Mouse (Mus musculus): ENCODE results near the gene Kndc1. TPM values are rescaled to one million over a fixed set of nuclear protein-coding genes. Genes with fewer than 3 reads are reported as not detected.

Kndc1 gene
- total RNA-seq (2021), result 1 to 10 TPM; 1.6 to 1.7 TPM
- long read RNA-seq, experiment 1, result 0 reads
- long read RNA-seq, experiment 2, partial matches to known transcripts, result 0 of 2 reads
- long read RNA-seq, experiment 2, other reads (novel, unspliced or antisense), result 1 of 2 reads

DNA sequence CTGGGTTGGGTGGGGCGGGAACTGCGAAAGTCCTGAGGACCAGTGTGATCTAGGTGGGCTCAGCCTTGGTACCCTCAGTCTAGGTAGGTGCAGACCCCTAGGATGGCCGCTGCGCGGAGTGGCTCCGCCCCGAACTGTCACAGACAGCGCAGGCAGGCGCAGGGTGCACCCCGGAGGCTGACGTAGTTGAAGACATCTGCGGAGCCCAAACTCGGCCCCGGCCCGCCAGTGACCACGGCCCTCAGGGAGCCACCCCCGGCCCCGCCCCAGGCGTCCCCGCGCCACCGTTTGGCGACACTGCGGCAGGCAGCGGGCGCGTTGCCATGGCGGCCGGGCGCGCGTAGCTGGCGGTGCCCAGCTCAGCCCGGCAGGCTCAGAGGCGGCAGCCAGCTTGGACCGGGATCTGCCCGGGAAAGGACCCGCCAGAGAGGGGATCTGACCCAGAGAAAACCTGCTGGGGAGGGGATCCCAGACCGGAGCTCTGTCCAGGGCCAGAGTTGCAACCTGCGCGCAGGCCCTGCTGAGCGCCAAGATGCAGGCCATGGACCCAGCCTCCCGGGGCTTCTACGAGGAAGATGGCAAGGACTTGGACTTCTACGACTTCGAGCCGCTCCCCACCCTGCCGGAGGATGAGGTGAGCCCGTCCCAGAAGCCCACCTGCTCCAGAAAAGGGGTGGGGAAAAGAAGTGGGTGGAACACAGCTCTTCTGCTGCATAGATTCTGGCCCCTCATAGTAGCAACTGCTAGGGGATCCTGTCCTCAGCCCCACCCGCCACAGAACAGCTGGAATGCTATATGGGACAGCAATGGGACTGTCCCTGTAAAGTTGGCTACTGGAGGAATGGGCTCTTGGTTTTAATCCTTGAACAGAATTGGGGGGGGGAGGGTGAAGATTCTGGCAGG, at the start of gene Kndc1:
TSS of gene Kndc1 (plus strand) at position 42 of the 903 bp plus-strand sequence.
- no peak for DNase-seq (ENCODE audit: low spot score in 2 of 2)

GRCm38 (mm10) chr7:139845101-139845500, 49.4 kb upstream of the Kndc1 start:
- no peak for DNase-seq (ENCODE audit: low spot score in 2 of 2)

DNA sequence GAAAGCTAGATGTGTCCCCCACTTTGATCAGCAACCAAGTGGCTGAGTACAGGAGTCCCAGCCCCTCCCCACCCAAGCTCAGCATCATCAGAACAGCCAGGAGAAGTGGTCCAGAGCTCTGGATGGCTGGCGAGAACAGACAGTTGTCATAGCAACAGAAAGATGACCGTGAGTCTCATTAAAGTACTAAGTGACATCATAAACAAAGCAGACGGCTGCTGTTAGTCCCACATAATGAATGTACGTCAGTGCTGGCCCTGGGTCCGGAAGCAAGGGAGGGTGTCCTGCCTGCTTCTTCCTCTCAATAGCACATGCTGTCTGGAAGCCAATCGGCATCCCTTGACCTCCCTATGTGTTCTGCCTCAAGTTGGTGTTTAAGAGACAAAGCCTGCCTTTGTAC, 44.3 kb upstream of the Kndc1 start:
- DNase-seq (ENCODE audit: low spot score in 2 of 2), result no peak

GRCm38 (mm10) chr7:139850677-139851076, 43.8 kb upstream of the Kndc1 start:
- DNase-seq (ENCODE audit: low spot score in 2 of 2), result no peak

GRCm38 (mm10) chr7:139851098-139851497, 43.4 kb upstream of the Kndc1 start:
- no peak for DNase-seq (ENCODE audit: low spot score in 2 of 2)

- no peak for DNase-seq (ENCODE audit: low spot score in 2 of 2)
These were observed 39.2 kb upstream of the Kndc1 start for GRCm38 (mm10) chr7:139855261-139855660.

DNA sequence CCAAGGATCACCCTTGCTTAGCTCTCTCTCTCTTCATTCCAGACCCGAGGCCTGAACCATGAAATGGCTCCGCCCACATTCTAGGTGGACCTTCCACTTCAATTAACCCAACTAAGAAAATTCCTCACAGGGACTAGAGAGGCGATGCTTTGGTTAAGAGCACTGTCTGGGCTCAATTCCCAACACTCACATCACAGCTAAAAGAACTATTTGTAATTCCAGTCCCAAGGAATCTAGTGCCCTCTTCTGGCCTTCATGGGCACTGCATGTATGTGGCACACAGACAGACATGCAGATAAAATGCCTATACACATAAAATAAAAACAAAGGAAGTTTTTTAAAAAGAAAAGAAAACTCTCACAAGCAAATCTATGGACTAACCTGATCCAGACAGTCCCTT, 33.1 kb upstream of the Kndc1 start:
- DNase-seq (ENCODE audit: low spot score in 2 of 2), result peak in 1 of 2 experiments; percentile 36

GRCm38 (mm10) chr7:139863076-139863475, 31.4 kb upstream of the Kndc1 start:
- no peak for DNase-seq (ENCODE audit: low spot score in 2 of 2)

GRCm38 (mm10) chr7:139864253-139864652, 30.2 kb upstream of the Kndc1 start:
- DNase-seq (ENCODE audit: low spot score in 2 of 2), result no peak

- no peak for DNase-seq (ENCODE audit: low spot score in 2 of 2)
These were observed 29.6 kb upstream of the Kndc1 start for GRCm38 (mm10) chr7:139864871-139865270.

GRCm38 (mm10) chr7:139871014-139871413, 23.5 kb upstream of the Kndc1 start:
- DNase-seq (ENCODE audit: low spot score in 2 of 2), result no peak

GRCm38 (mm10) chr7:139877167-139877792, 17.2 kb upstream of the Kndc1 start:
- no peak for DNase-seq (ENCODE audit: low spot score in 2 of 2)

DNA sequence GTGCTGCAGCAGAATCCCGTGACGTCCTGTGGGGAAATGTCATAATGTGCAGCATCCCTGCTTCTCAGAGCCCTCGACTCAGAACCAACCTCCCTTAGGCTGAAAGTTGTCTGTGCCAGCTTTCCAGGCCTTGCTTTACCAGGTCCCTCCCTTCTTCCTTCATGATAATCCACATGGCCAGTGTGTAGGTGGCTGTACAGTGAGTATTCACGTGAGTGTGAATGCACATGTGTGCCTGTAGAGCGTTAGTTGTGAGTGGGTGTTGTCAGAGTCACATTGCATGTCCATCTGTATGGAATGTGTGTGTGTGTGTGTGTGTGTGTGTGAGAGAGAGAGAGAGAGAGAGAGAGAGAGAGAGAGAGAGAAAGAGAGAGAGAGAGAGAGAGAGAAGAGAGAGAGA, 16.4 kb upstream of the Kndc1 start:
- DNase-seq (ENCODE audit: low spot score in 2 of 2), result no peak

DNA sequence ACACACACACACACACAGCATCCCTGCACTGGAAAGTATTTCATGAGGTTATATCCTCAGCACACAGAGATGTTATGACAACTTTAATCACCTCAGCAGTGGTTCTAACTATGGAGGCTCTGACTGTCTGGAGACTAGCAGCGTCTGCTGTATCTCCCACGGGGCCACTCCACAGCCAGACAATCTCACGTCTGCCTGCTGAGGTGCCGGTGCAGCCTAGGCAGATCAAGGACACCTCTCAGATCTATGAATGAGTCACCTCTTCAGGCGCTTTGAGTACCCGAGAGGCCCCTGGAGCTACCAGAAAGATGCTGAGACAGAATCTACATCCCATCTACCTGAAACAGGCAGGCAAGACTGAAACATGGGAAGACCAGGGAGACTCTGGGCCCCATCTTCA, 15.9 kb upstream of the Kndc1 start:
- DNase-seq (ENCODE audit: low spot score in 2 of 2), result no peak

GRCm38 (mm10) chr7:139883545-139883944, 11.0 kb upstream of the Kndc1 start:
- no peak for DNase-seq (ENCODE audit: low spot score in 2 of 2)

- DNase-seq (ENCODE audit: low spot score in 2 of 2), result no peak
These were observed 2.7 kb upstream of the Kndc1 start for GRCm38 (mm10) chr7:139891779-139892178.

- no peak for DNase-seq (ENCODE audit: low spot score in 2 of 2)
These were observed 1.8 kb downstream of the Kndc1 start for GRCm38 (mm10) chr7:139896271-139896670.

DNA sequence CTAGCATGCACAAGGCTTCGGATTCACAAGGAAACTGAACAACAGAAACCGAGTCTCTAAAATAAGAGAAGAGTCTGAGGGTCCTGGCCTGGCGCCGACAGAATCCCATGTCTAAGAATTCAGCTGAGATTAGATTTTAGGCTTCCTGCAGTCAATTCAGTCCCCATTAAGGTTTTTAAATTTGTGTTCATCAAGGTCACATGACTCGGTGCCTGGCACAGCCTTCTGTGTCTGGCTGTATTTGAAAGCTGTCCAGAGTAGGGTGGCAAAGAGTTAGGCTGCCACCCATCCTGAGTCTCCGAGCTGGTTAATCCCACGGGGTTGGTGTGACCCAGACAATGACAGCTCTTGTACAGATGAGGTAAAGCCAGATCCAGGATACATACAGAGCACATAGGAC, 2.3 kb downstream of the Kndc1 start:
- no peak for DNase-seq (ENCODE audit: low spot score in 2 of 2)

GRCm38 (mm10) chr7:139898606-139899005, 4.1 kb downstream of the Kndc1 start:
- no peak for DNase-seq (ENCODE audit: low spot score in 2 of 2)

- no peak for DNase-seq (ENCODE audit: low spot score in 2 of 2)
These were observed 5.0 kb downstream of the Kndc1 start for GRCm38 (mm10) chr7:139899505-139899904.

DNA sequence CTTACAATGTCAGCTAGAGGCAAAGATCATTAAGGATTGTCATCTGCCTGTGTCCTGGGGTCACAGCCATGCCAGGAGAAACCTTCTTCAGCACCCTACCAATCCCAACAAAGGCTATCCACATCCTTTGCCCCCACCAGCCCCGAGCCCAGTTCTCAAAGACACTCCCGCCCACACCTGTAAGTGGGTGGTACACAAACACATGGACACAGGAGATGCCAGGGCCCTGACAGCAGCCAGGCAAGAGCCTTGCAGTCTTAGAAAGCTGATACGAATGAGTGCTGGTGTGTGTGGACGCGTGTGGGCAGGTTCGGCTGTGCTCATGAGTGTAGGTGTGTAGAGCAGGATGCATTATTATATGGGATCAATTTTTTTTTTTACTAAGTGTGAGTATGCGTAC, 6.0 kb downstream of the Kndc1 start:
- no peak for DNase-seq (ENCODE audit: low spot score in 2 of 2)

GRCm38 (mm10) chr7:139900896-139901295, 6.4 kb downstream of the Kndc1 start:
- DNase-seq (ENCODE audit: low spot score in 2 of 2), result no peak
